Mouse (Mus musculus): ENCODE data around the gene Slc5a10. TPM values are rescaled to one million over a fixed set of nuclear protein-coding genes. Genes with fewer than 3 reads are reported as not detected.

Gene Slc5a10
- polyA plus RNA-seq, 1 experiment from 2014 or later, result not detected

GRCm38 (mm10) chr11:61660806-61661392 lies 59.7 kb downstream of the Slc5a10 start:
- Histone ChIP-seq H3K9ac (no peak overlapping the region), H3K4me1 (no peaks in the 10 kb centered on the region), H3K27me3 (no peaks in the 10 kb centered on the region), H3K36me3 (replicated peaks) (no peaks in the 10 kb centered on the region), H3K4me2 (no peak overlapping the region), H3K9me3 (no peaks in the 10 kb centered on the region), H3K27ac (no peak overlapping the region), H3K4me3 (replicated peaks) (no peak overlapping the region)
- ATAC-seq (ENCODE audit: low FRiP score), result no peak
- WGBS, result 78% methylated on average over 7 of the region's 7 CpGs

GRCm38 (mm10) chr11:61660001-61660400 lies 60.6 kb downstream of the Slc5a10 start:
- Histone ChIP-seq H3K27ac (no peak overlapping the region), H3K9me3 (no peaks in the 10 kb centered on the region), H3K27me3 (no peaks in the 10 kb centered on the region), H3K36me3 (replicated peaks) (no peaks in the 10 kb centered on the region), H3K9ac (no peak overlapping the region), H3K4me3 (replicated peaks) (no peak overlapping the region), H3K4me2 (no peak overlapping the region), H3K4me1 (no peaks in the 10 kb centered on the region)
- ATAC-seq (ENCODE audit: low FRiP score), result no peak
- 88% methylated on average over 8 of the region's 8 CpGs for WGBS

- no peaks in the 10 kb centered on the region for H3K9me3 ChIP-seq
- 85% methylated on average over 4 of the region's 4 CpGs for WGBS
- H3K27me3 ChIP-seq, result no peaks in the 10 kb centered on the region
- no peaks in the 10 kb centered on the region for H3K36me3 ChIP-seq (replicated peaks)
- no peaks in the 10 kb centered on the region for H3K4me1 ChIP-seq
- ATAC-seq (ENCODE audit: low FRiP score), result no peak
- no peak overlapping the region for H3K9ac ChIP-seq
- no peak overlapping the region for H3K4me3 ChIP-seq (replicated peaks)
- H3K4me2 ChIP-seq, result no peak overlapping the region
- H3K27ac ChIP-seq, result no peak overlapping the region
Measured at GRCm38 (mm10) chr11:61659011-61659858, 61.4 kb downstream of the Slc5a10 start.

DNA sequence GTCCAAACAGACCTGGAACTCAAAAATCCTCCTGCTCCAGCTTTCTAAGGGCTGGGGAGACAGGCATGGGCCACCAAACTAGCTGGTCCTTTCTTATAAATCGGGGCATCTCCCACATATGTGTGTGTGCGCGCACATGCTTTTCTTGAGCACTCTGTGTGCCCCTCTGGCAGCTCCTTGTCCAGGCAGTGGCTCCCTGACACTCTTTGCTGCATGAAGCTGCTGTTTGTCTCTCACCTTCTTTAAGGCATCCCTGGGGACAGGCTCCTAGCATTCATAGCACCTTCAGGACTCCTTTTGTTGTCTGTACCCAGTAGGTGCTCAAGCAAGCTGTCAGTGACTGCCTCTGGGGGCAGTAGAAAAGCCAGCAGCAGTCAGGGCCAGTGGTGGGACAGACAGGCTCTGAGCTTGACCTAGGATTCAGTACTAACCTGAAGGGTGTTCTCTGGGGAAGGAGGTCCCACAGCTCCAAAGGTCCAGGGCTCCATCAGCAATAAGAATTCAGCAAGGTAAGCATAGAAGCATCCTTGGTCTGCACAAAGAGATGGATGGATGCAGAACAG lies 62.2 kb downstream of the Slc5a10 start:
- no peak overlapping the region for H3K4me2 ChIP-seq
- no peak overlapping the region for H3K9ac ChIP-seq
- H3K27me3 ChIP-seq, result no peaks in the 10 kb centered on the region
- no peak overlapping the region for H3K4me3 ChIP-seq (replicated peaks)
- H3K27ac ChIP-seq, result no peak overlapping the region
- H3K9me3 ChIP-seq, result no peaks in the 10 kb centered on the region
- no peaks in the 10 kb centered on the region for H3K4me1 ChIP-seq
- ATAC-seq (ENCODE audit: low FRiP score), result no peak
- H3K36me3 ChIP-seq (replicated peaks), result no peaks in the 10 kb centered on the region
- 94% methylated on average over 3 of the region's 3 CpGs for WGBS

DNA sequence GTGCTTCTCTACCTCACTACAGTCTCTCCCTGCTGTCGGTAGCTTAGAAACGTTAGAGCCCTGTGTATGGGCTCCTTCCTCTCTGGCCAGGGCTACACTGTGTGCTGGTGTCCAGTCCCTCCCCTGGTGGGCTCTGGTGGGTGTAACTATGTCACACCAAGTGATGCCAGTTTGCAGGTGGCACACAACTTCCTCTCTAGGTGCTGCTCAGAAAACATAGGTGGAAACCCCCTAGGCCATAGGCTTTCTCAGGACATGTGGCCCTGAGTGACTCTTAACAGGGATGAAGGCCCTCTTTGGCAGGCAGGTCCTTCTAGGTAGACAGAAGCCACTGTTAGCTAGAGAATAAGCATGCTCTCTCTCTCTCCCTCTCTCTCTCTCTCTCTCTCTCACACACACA lies 63.2 kb downstream of the Slc5a10 start:
- no peaks in the 10 kb centered on the region for H3K4me1 ChIP-seq
- H3K9ac ChIP-seq, result no peak overlapping the region
- no peak overlapping the region for H3K4me3 ChIP-seq (replicated peaks)
- H3K27me3 ChIP-seq, result no peaks in the 10 kb centered on the region
- no peak overlapping the region for H3K4me2 ChIP-seq
- H3K27ac ChIP-seq, result no peak overlapping the region
- H3K36me3 ChIP-seq (replicated peaks), result no peaks in the 10 kb centered on the region
- H3K9me3 ChIP-seq, result no peaks in the 10 kb centered on the region
- ATAC-seq (ENCODE audit: low FRiP score), result no peak
- WGBS, result 70% methylated on average over 2 of the region's 2 CpGs

GRCm38 (mm10) chr11:61656148-61656850 lies 64.3 kb downstream of the Slc5a10 start:
- no peak overlapping the region for H3K27ac ChIP-seq
- no peak overlapping the region for H3K4me2 ChIP-seq
- H3K9me3 ChIP-seq, result no peaks in the 10 kb centered on the region
- no peaks in the 10 kb centered on the region for H3K27me3 ChIP-seq
- 80% methylated on average over 6 of the region's 6 CpGs for WGBS
- no peaks in the 10 kb centered on the region for H3K4me1 ChIP-seq
- H3K36me3 ChIP-seq (replicated peaks), result no peaks in the 10 kb centered on the region
- H3K9ac ChIP-seq, result no peak overlapping the region
- no peak for ATAC-seq (ENCODE audit: low FRiP score)
- no peak overlapping the region for H3K4me3 ChIP-seq (replicated peaks)

GRCm38 (mm10) chr11:61655649-61656048 lies 65.0 kb downstream of the Slc5a10 start:
- Histone ChIP-seq H3K4me2 (no peak overlapping the region), H3K27me3 (no peaks in the 10 kb centered on the region), H3K4me3 (replicated peaks) (no peak overlapping the region), H3K36me3 (replicated peaks) (no peaks in the 10 kb centered on the region), H3K9ac (no peak overlapping the region), H3K4me1 (no peaks in the 10 kb centered on the region), H3K27ac (no peak overlapping the region), H3K9me3 (no peaks in the 10 kb centered on the region)
- ATAC-seq (ENCODE audit: low FRiP score), result no peak
- WGBS, result 67% methylated on average over 4 of the region's 4 CpGs

GRCm38 (mm10) chr11:61654786-61655311 lies 65.8 kb downstream of the Slc5a10 start:
- H3K4me1 ChIP-seq, result no peaks in the 10 kb centered on the region
- no peaks in the 10 kb centered on the region for H3K27me3 ChIP-seq
- no peak overlapping the region for H3K4me3 ChIP-seq (replicated peaks)
- no peak overlapping the region for H3K27ac ChIP-seq
- no peak overlapping the region for H3K9ac ChIP-seq
- no peak for ATAC-seq (ENCODE audit: low FRiP score)
- no peaks in the 10 kb centered on the region for H3K9me3 ChIP-seq
- H3K36me3 ChIP-seq (replicated peaks), result no peaks in the 10 kb centered on the region
- 86% methylated on average over 4 of the region's 4 CpGs for WGBS
- no peak overlapping the region for H3K4me2 ChIP-seq

- H3K36me3 ChIP-seq (replicated peaks), result no peaks in the 10 kb centered on the region
- no peaks in the 10 kb centered on the region for H3K4me1 ChIP-seq
- H3K27ac ChIP-seq, result no peak overlapping the region
- H3K4me2 ChIP-seq, result no peak overlapping the region
- no peaks in the 10 kb centered on the region for H3K27me3 ChIP-seq
- no peak for ATAC-seq (ENCODE audit: low FRiP score)
- 74% methylated on average over 2 of the region's 2 CpGs for WGBS
- no peak overlapping the region for H3K4me3 ChIP-seq (replicated peaks)
- no peak overlapping the region for H3K9ac ChIP-seq
- no peaks in the 10 kb centered on the region for H3K9me3 ChIP-seq
Measured at GRCm38 (mm10) chr11:61653568-61653967, 67.1 kb downstream of the Slc5a10 start.

DNA sequence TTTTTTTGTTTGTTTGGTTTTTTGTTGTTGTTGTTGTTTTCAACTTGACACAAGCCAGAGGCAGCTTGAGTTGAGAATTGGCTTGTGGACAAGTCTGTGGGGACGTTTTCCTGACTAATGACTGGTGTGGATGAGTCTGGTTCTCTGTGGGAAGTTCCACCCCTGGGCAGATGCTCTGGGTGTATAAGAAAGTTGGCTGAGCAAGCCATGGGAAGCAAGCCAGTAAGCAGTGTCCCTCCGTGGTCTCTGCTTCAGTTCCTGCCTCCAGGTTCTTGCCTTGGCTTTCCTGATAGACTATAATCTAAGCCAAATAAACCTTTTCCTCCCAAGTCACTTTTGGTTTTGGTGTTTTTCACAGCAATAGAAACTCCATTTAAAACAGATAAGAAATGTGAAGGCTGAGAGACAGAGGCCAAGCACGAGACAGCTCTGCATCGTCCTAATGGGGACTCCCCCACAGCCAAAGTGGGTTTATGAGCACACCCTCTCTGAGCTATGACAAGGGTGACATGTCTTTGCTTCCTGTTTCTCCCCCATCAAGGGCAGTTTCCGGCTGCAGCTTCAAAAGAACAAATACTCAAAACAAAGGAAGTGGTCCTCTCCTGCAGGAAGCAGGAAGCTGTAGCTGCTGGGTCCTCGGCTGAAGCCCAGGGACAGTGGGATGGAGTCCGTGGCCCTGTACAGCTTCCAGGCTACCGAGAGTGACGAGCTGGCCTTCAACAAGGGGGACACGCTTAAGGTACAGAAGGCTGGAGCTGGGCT lies 67.8 kb downstream of the Slc5a10 start, which contains the start of gene Grap:
Grap (plus strand) TSS at position 580 of the 762 bp plus-strand sequence.
- Histone ChIP-seq H3K9me3 (no peaks in the 10 kb centered on the region), H3K9ac (no peak within 1 kb of the TSS), H3K27me3 (no peaks in the 10 kb centered on the region), H3K4me2 (no peak within 1 kb of the TSS), H3K27ac (no peak within 1 kb of the TSS), H3K4me3 (replicated peaks) (no peak within 1 kb of the TSS), H3K36me3 (replicated peaks) (no peaks in the 10 kb centered on the region), H3K4me1 (no peaks in the 10 kb centered on the region)
- no peak for ATAC-seq (ENCODE audit: low FRiP score)
- WGBS, result 76% methylated on average over 10 of the region's 10 CpGs

- Histone ChIP-seq H3K4me2 (no peak overlapping the region), H3K36me3 (replicated peaks) (no peaks in the 10 kb centered on the region), H3K9ac (no peak overlapping the region), H3K9me3 (no peaks in the 10 kb centered on the region), H3K27ac (no peak overlapping the region), H3K4me3 (replicated peaks) (no peak overlapping the region), H3K27me3 (no peaks in the 10 kb centered on the region), H3K4me1 (no peaks in the 10 kb centered on the region)
- no peak for ATAC-seq (ENCODE audit: low FRiP score)
- WGBS, result 94% methylated on average over 5 of the region's 5 CpGs
Measured at GRCm38 (mm10) chr11:61652216-61652615, 68.4 kb downstream of the Slc5a10 start.
